Mouse (Mus musculus) ovary, adult 2 months (tissue): ENCODE data around the gene Trim71. TPM values are rescaled to one million over a fixed set of nuclear protein-coding genes. Genes with fewer than 3 reads are reported as not detected.

Experiments used
- polyA plus RNA-seq: library from polyadenylated mRNA; depleted of rRNA; stranded (reverse); fragments of >200 nt; gene quantifications from 2 replicates; pipeline ENCODE4 v1.2.3, GENCODE M21; 2012; rRNA removed

The Trim71 gene
- polyA plus RNA-seq = 0.19 and 0.26 TPM in 2 replicates

GRCm38 (mm10) chr9:114563761-114564606 is at the start of gene Trim71:
TSS of gene Trim71 (minus strand) at chr9:114564369.

DNA sequence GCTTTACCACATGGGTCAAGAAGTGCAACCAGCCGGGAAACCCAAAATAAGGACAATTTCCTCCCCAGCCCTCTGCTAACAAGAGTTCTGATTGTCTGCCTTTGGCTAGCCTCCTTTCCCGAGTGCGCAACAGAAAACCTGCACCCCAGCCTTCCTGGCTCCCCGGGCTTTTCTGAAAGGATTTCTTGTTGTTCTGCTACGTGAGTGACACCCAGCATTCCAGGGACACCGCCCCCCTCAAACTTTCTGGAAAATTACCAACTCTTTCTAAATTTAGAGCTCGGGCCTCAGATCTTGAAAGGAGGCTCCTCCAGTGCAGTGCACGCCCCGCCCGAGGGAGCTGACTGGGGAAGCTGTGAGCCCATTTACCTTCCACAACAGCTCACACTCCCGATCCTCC is 48.8 kb downstream of the Trim71 start, which contains the start of gene C130032M10Rik:
Gene C130032M10Rik (plus strand): TSS at position 334 of the 400 bp plus-strand sequence.

GRCm38 (mm10) chr9:114504816-114505215 is 59.4 kb downstream of the Trim71 start, which contains the start of gene Ccr4:
TSS of gene Ccr4 (minus strand) at chr9:114504916.

Other genes with a start within 250 kb of the Trim71 start
- gene Bcl2a1c, start 234.2 kb downstream of the Trim71 start, polyA plus RNA-seq = not detected in 2 replicates
- gene Crtap, start 173.7 kb downstream of the Trim71 start, polyA plus RNA-seq = 288 and 559 TPM in 2 replicates
- 48.0 and 65.2 TPM in 2 replicates for gene Glb1, start 163.3 kb downstream of the Trim71 start, polyA plus RNA-seq
- 10.8 and 11.6 TPM in 2 replicates for gene Tmppe, start 163.3 kb downstream of the Trim71 start, polyA plus RNA-seq
- 0.16 and 0.18 TPM in 2 replicates for gene Ccr4, start 59.5 kb downstream of the Trim71 start, polyA plus RNA-seq
- gene C130032M10Rik, start 48.7 kb downstream of the Trim71 start, polyA plus RNA-seq = not detected in 2 replicates
- 46.0 and 47.5 TPM in 2 replicates for gene Cnot10, start 75.8 kb upstream of the Trim71 start, polyA plus RNA-seq
- 13.7 and 16.1 TPM in 2 replicates for gene Dync1li1, start 124.4 kb upstream of the Trim71 start, polyA plus RNA-seq
- gene Cmtm6, start 166.7 kb upstream of the Trim71 start, polyA plus RNA-seq = 37.0 and 37.2 TPM in 2 replicates
- 214 and 232 TPM in 2 replicates for gene Cmtm7, start 217.5 kb upstream of the Trim71 start, polyA plus RNA-seq